ENCODE assay signal across 25 mouse cellular contexts in the genomic region with DNA sequence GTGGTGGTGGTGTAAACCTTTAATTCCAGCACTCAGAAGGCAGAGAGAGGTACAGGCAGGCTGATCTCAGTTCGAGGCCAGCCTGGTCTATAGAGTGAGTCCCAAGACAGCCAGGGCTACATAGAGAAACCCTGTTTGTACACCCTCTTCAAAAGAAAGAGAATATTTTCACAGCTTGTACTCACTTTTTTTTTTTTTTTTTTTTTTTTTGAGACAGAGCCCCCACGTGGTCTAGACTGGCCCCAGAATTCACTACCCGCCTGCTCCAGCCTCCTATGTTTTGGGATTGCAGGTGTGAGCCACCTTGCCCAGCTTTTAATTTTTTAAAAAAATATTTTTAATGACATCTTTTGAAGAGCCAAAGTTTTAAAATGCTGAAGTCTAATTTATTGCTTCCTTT. TPM values are rescaled to one million over a fixed set of nuclear protein-coding genes. Genes with fewer than 3 reads are reported as not detected.
DNase-seq lines count a peak whose midpoint lies in the region; ATAC-seq and TF ChIP-seq lines count a peak whose summit lies in the region.
"Had no signal": no experiment of that assay in that cellular context is flagged by ENCODE, and none has a peak within 500 bp of the region (broad histone marks: within the 10 kb centered on the region; RNA-seq: fewer than 3 reads in every experiment).

No protein-coding gene starts in this region.

- no peak for DNase-seq in liver, embryonic 11.5 days (ENCODE audit: low spot score)
- DNase-seq in liver (no peak), MEL (ENCODE audit: low read depth, low spot score) (no peak)
- DNase-seq in liver, embryonic 14.5 days (ENCODE audit: low read depth in 3 of 3, low spot score in 3 of 3), result no peak
- no peak for DNase-seq in liver, postnatal 0 days
- no peak for DNase-seq in spleen, adult 12 weeks (ENCODE audit: low spot score)
- DNase-seq: adrenal gland, adult 8-10 months; adrenal gland, postnatal 25 days; B cell, adult 2 months; cerebellum, adult 11-12 months; cerebellum, adult 8-10 months; cerebellum, postnatal 10 days; gastrocnemius, postnatal 10 days; gastrocnemius, postnatal 36 days; heart, adult 2 months had no signal

- peaks cover 25% of the 10 kb centered on the region for H3K4me1 ChIP-seq in liver, embryonic 11.5 days (replicated peaks; ENCODE audit: control insufficient read depth, insufficient read depth, low read length)
- H3K4me1 ChIP-seq in MEL (ENCODE audit: control insufficient read depth in 1 of 2, insufficient read depth in 2 of 2, low read length in 2 of 2), result peaks cover 30% of the 10 kb centered on the region in 2 experiments
- peaks cover 43 to 47% of the 10 kb centered on the region in 2 experiments for H3K4me1 ChIP-seq in liver, embryonic 14.5 days (replicated peaks; ENCODE audit: control insufficient read depth in 2 of 2, insufficient read depth in 2 of 2, low read length in 1 of 2)
- H3K4me1 ChIP-seq in liver, postnatal 0 days (ENCODE audit: insufficient read depth), result peaks cover 22% of the 10 kb centered on the region
- H3K4me1 ChIP-seq: forebrain, embryonic 15.5 days; hindbrain, embryonic 12.5 days; hindbrain, embryonic 15.5 days had no signal

- no peaks in the 10 kb centered on the region for H3K79me2 ChIP-seq in MEL (ENCODE audit: control insufficient read depth, insufficient read depth, low read length, poor library complexity)

- no peak overlapping the region for H3K27ac ChIP-seq in liver, embryonic 11.5 days (ENCODE audit: low read depth, low read length)
- no peak overlapping the region for H3K27ac ChIP-seq in MEL (ENCODE audit: control insufficient read depth, low read depth, low read length)
- H3K27ac ChIP-seq in liver, embryonic 14.5 days, result peak overlapping the region; percentile 96
- peak overlapping the region; percentile 82 for H3K27ac ChIP-seq in liver, postnatal 0 days (ENCODE audit: low read depth)
- H3K27ac ChIP-seq: forebrain, embryonic 15.5 days; heart, adult 2 months; heart, embryonic 10.5 days; hindbrain, embryonic 12.5 days; hindbrain, embryonic 15.5 days had no signal

- TF ChIP-seq RAD21 in MEL (IDR thresholded peaks at IDR 0.05; ENCODE audit: low read depth, low read length), result no peak

- TF ChIP-seq EP300 in MEL (IDR thresholded peaks at IDR 0.05; ENCODE audit: low read depth in 1 of 2, low read length in 2 of 2), result no peak
- TF ChIP-seq EP300 in liver, embryonic 14.5 days (IDR thresholded peaks at IDR 0.05; ENCODE audit: low read depth), result no peak
- no peak for TF ChIP-seq EP300 in liver, postnatal 0 days (IDR thresholded peaks at IDR 0.05; ENCODE audit: low read depth)

- ATAC-seq in liver, embryonic 11.5 days (replicated peaks; ENCODE audit: low FRiP score), result no peak
- no peak for ATAC-seq in liver, embryonic 14.5 days (ENCODE audit: insufficient read depth)
- ATAC-seq in liver, postnatal 0 days, result no peak
- no peak for ATAC-seq in frontal cortex, adult (ENCODE audit: low TSS enrichment)
- ATAC-seq: activated CD4-positive, CD25-positive, alpha-beta regulatory T cell, adult 4 months; forebrain, embryonic 15.5 days had no signal

- H3K27me3 ChIP-seq in liver, embryonic 11.5 days (replicated peaks; ENCODE audit: control insufficient read depth, insufficient read depth, low read length), result no peaks in the 10 kb centered on the region
- no peaks in the 10 kb centered on the region for H3K27me3 ChIP-seq in MEL (ENCODE audit: control insufficient read depth in 1 of 2, insufficient read depth in 2 of 2, low read length in 2 of 2)
- H3K27me3 ChIP-seq in liver, embryonic 14.5 days (ENCODE audit: control insufficient read depth, insufficient read depth, low read length), result no peaks in the 10 kb centered on the region
- no peaks in the 10 kb centered on the region for H3K27me3 ChIP-seq in liver, postnatal 0 days (ENCODE audit: insufficient read depth, low read length)
- H3K27me3 ChIP-seq: forebrain, embryonic 15.5 days; hindbrain, embryonic 12.5 days; hindbrain, embryonic 15.5 days had no signal

- peak overlapping the region; percentile 28; the same call in 1 of the 2 replicates for H3K9ac ChIP-seq in liver, embryonic 11.5 days (ENCODE audit: low read depth, low read length)
- no peak overlapping the region for H3K9ac ChIP-seq in MEL (ENCODE audit: control insufficient read depth, low read depth, low read length, poor library complexity, severe bottlenecking)
- no peak overlapping the region for H3K9ac ChIP-seq in liver, embryonic 14.5 days (replicated peaks)
- no peak overlapping the region for H3K9ac ChIP-seq in liver, postnatal 0 days (replicated peaks)
- H3K9ac ChIP-seq: forebrain, embryonic 15.5 days; hindbrain, embryonic 12.5 days; hindbrain, embryonic 15.5 days had no signal

- H3K4me3 ChIP-seq in liver, embryonic 11.5 days (ENCODE audit: low read depth, low read length), result no peak overlapping the region
- no peak overlapping the region for H3K4me3 ChIP-seq in MEL (ENCODE audit: control insufficient read depth in 1 of 2, insufficient read depth in 1 of 2, low read depth in 2 of 2, low read length in 2 of 2)
- no peak overlapping the region for H3K4me3 ChIP-seq in liver, embryonic 14.5 days (ENCODE audit: insufficient read depth in 1 of 2, low read depth in 2 of 2, low read length in 2 of 2)
- H3K4me3 ChIP-seq in liver, postnatal 0 days (ENCODE audit: low read depth, low read length), result no peak overlapping the region
- H3K4me3 ChIP-seq: forebrain, embryonic 15.5 days; heart, adult 2 months; heart, embryonic 10.5 days; hindbrain, embryonic 12.5 days; hindbrain, embryonic 15.5 days had no signal

- 68% methylated on average over 3 of the region's 3 CpGs for WGBS in liver, embryonic 11.5 days
- 57% methylated on average over 3 of the region's 3 CpGs for WGBS in liver, embryonic 14.5 days (ENCODE audit: insufficient replicate concordance)
- 64% methylated on average over 3 of the region's 3 CpGs for WGBS in liver, postnatal 0 days (ENCODE audit: insufficient replicate concordance)

- no peak for TF ChIP-seq CTCF in MEL (IDR thresholded peaks at IDR 0.05 in 2 of 3, conservative IDR thresholded peaks at IDR 0.05 in 1 of 3; ENCODE audit: control insufficient read depth in 1 of 3, insufficient read depth in 1 of 3, low read depth in 2 of 3, low read length in 3 of 3, poor library complexity in 1 of 3, severe bottlenecking in 1 of 3)
- TF ChIP-seq CTCF in liver, embryonic 14.5 days (IDR thresholded peaks at IDR 0.05; ENCODE audit: low read depth), result no peak
- no peak for TF ChIP-seq CTCF in liver, postnatal 0 days (IDR thresholded peaks at IDR 0.05; ENCODE audit: low read depth)

- H3K9me3 ChIP-seq in liver, embryonic 11.5 days (ENCODE audit: control insufficient read depth, low read length), result no peaks in the 10 kb centered on the region
- no peaks in the 10 kb centered on the region for H3K9me3 ChIP-seq in MEL (replicated peaks; ENCODE audit: insufficient read depth, low read length)
- H3K9me3 ChIP-seq in liver, embryonic 14.5 days (ENCODE audit: control insufficient read depth, low read length), result no peaks in the 10 kb centered on the region
- no peaks in the 10 kb centered on the region for H3K9me3 ChIP-seq in liver, postnatal 0 days (ENCODE audit: low read length)
- H3K9me3 ChIP-seq: forebrain, embryonic 15.5 days; heart, embryonic 10.5 days; hindbrain, embryonic 12.5 days; hindbrain, embryonic 15.5 days had no signal

- no peak for TF ChIP-seq POLR2A in MEL (IDR thresholded peaks at IDR 0.05; ENCODE audit: control insufficient read depth in 1 of 2, insufficient read depth in 1 of 2, low read depth in 1 of 2, low read length in 2 of 2, poor library complexity in 1 of 2)

- no peaks in the 10 kb centered on the region for H3K36me3 ChIP-seq in liver, embryonic 11.5 days (ENCODE audit: control insufficient read depth, insufficient read depth, low read length)
- H3K36me3 ChIP-seq in MEL (ENCODE audit: control insufficient read depth in 1 of 2, insufficient read depth in 2 of 2, low read length in 2 of 2), result peaks cover 0 to 39% of the 10 kb centered on the region in 2 experiments; a peak in 2 of 4 replicates
- H3K36me3 ChIP-seq in liver, embryonic 14.5 days (replicated peaks; ENCODE audit: control insufficient read depth, insufficient read depth, low read depth), result no peaks in the 10 kb centered on the region
- no peaks in the 10 kb centered on the region for H3K36me3 ChIP-seq in liver, postnatal 0 days (replicated peaks; ENCODE audit: insufficient read depth, low read length)
- H3K36me3 ChIP-seq: forebrain, embryonic 15.5 days; heart, embryonic 10.5 days; hindbrain, embryonic 12.5 days; hindbrain, embryonic 15.5 days had no signal

- no peak overlapping the region for H3K4me2 ChIP-seq in liver, embryonic 11.5 days
- peak overlapping the region; percentile 74 for H3K4me2 ChIP-seq in liver, embryonic 14.5 days (ENCODE audit: low read depth)
- H3K4me2 ChIP-seq in liver, postnatal 0 days (ENCODE audit: low read depth, low read length), result no peak overlapping the region
- H3K4me2 ChIP-seq: forebrain, embryonic 15.5 days; hindbrain, embryonic 12.5 days; hindbrain, embryonic 15.5 days had no signal

RNA-seq across cellular contexts. Expression of a gene that starts 19.8 kb away (rescaled TPM):
- polyA plus RNA-seq in liver, embryonic 11.5 days (2014; fragmentation: Nextera tagmentation; extraction: Ambion mirVana), result 0.75 and 2.2 TPM in 2 replicates
- 0.73 and 1.0 TPM in 2 replicates for total RNA-seq in MEL (2012; rRNA removed)
- polyA plus RNA-seq in MEL (2012; ENCODE audit: insufficient read depth in 1 of 2, insufficient read length in 2 of 2, low read depth in 1 of 2, low replicate concordance in 2 of 2, missing spikeins in 1 of 2), result 1 to 10 TPM in 1 of 2 experiments, not detected in 1; 2.5 TPM
- not detected in 2 replicates for polyA plus RNA-seq in liver, embryonic 14.5 days (2012; rRNA removed)
- not detected in 2 replicates for polyA plus RNA-seq in liver, embryonic 14.5 days (2014; fragmentation: Nextera tagmentation; extraction: Ambion mirVana)
- polyA plus RNA-seq in liver, postnatal 0 days (2015; fragmentation: Nextera tagmentation; extraction: Ambion mirVana), result 0.96 TPM in 1 of 2 replicates, not detected in the other
- total RNA-seq: granulocyte monocyte progenitor cell, adult 5-6 weeks had no signal
- polyA plus RNA-seq: activated CD4-positive, CD25-positive, alpha-beta regulatory T cell, adult 4 months; embryonic facial prominence, embryonic 11.5 days; heart, embryonic 14.5 days; heart, postnatal 0 days had no signal

RNA-seq across cellular contexts. Expression of a gene that starts 25.4 kb away (rescaled TPM):
- 18.8 and 20.3 TPM in 2 replicates for polyA plus RNA-seq in liver, embryonic 11.5 days (2014; fragmentation: Nextera tagmentation; extraction: Ambion mirVana)
- total RNA-seq in MEL (2012; rRNA removed), result 5.7 and 6.2 TPM in 2 replicates
- 10 to 100 TPM in 1 of 2 experiments, not detected in 1; 24.9 TPM for polyA plus RNA-seq in MEL (2012; ENCODE audit: insufficient read depth in 1 of 2, insufficient read length in 2 of 2, low read depth in 1 of 2, low replicate concordance in 2 of 2, missing spikeins in 1 of 2)
- polyA plus RNA-seq in liver, embryonic 14.5 days (2012; rRNA removed), result 12.5 and 12.7 TPM in 2 replicates
- polyA plus RNA-seq in liver, embryonic 14.5 days (2014; fragmentation: Nextera tagmentation; extraction: Ambion mirVana), result 10.5 and 11.9 TPM in 2 replicates
- 7.3 and 8.4 TPM in 2 replicates for polyA plus RNA-seq in liver, postnatal 0 days (2015; fragmentation: Nextera tagmentation; extraction: Ambion mirVana)

RNA-seq across cellular contexts. Expression of a gene that starts 25.6 kb away (rescaled TPM):
- polyA plus RNA-seq in liver, embryonic 11.5 days (2014; fragmentation: Nextera tagmentation; extraction: Ambion mirVana), result 18.4 and 22.9 TPM in 2 replicates
- total RNA-seq in MEL (2012; rRNA removed), result 14.3 and 17.1 TPM in 2 replicates
- 10 to 100 TPM in 1 of 2 experiments, not detected in 1; 47.6 TPM for polyA plus RNA-seq in MEL (2012; ENCODE audit: insufficient read depth in 1 of 2, insufficient read length in 2 of 2, low read depth in 1 of 2, low replicate concordance in 2 of 2, missing spikeins in 1 of 2)
- polyA plus RNA-seq in liver, embryonic 14.5 days (2012; rRNA removed), result 13.4 and 15.1 TPM in 2 replicates
- 11.0 and 11.4 TPM in 2 replicates for polyA plus RNA-seq in liver, embryonic 14.5 days (2014; fragmentation: Nextera tagmentation; extraction: Ambion mirVana)
- 6.3 and 7.3 TPM in 2 replicates for polyA plus RNA-seq in liver, postnatal 0 days (2015; fragmentation: Nextera tagmentation; extraction: Ambion mirVana)

RNA-seq across cellular contexts. Expression of a gene that starts 27.6 kb away (rescaled TPM):
- 3.2 and 4.5 TPM in 2 replicates for polyA plus RNA-seq in liver, embryonic 11.5 days (2014; fragmentation: Nextera tagmentation; extraction: Ambion mirVana)
- total RNA-seq in MEL (2012; rRNA removed), result 0.27 and 0.49 TPM in 2 replicates
- 1 to 10 TPM in 1 of 2 experiments, not detected in 1; 2.3 TPM for polyA plus RNA-seq in MEL (2012; ENCODE audit: insufficient read depth in 1 of 2, insufficient read length in 2 of 2, low read depth in 1 of 2, low replicate concordance in 2 of 2, missing spikeins in 1 of 2)
- polyA plus RNA-seq in liver, embryonic 14.5 days (2012; rRNA removed), result 1.7 and 1.8 TPM in 2 replicates
- 0.72 and 0.80 TPM in 2 replicates for polyA plus RNA-seq in liver, embryonic 14.5 days (2014; fragmentation: Nextera tagmentation; extraction: Ambion mirVana)
- 0.54 and 0.82 TPM in 2 replicates for polyA plus RNA-seq in liver, postnatal 0 days (2015; fragmentation: Nextera tagmentation; extraction: Ambion mirVana)
- polyA plus RNA-seq: activated CD4-positive, CD25-positive, alpha-beta regulatory T cell, adult 4 months had no signal

RNA-seq across cellular contexts. Expression of a gene that starts 41.6 kb away (rescaled TPM):
- 66.4 and 68.4 TPM in 2 replicates for polyA plus RNA-seq in liver, embryonic 11.5 days (2014; fragmentation: Nextera tagmentation; extraction: Ambion mirVana)
- total RNA-seq in MEL (2012; rRNA removed), result 106 and 112 TPM in 2 replicates
- 100 to 1,000 TPM in 1 of 2 experiments, 10 to 100 TPM in 1; 22.9 to 146 TPM for polyA plus RNA-seq in MEL (2012; ENCODE audit: insufficient read depth in 1 of 2, insufficient read length in 2 of 2, low read depth in 1 of 2, low replicate concordance in 2 of 2, missing spikeins in 1 of 2)
- polyA plus RNA-seq in liver, embryonic 14.5 days (2012; rRNA removed), result 26.4 and 30.1 TPM in 2 replicates
- 39.3 and 39.7 TPM in 2 replicates for polyA plus RNA-seq in liver, embryonic 14.5 days (2014; fragmentation: Nextera tagmentation; extraction: Ambion mirVana)
- polyA plus RNA-seq in liver, postnatal 0 days (2015; fragmentation: Nextera tagmentation; extraction: Ambion mirVana), result 30.0 and 34.2 TPM in 2 replicates

Comparison
In these comparisons a context has a peak if more than half of its experiments do, and no peak if none do; other contexts are left out.
1. H3K27ac ChIP-seq: peak in liver, embryonic 14.5 days (single experiment) and liver, postnatal 0 days (single experiment); none in liver, embryonic 11.5 days (single experiment) and MEL (single experiment).